Mouse (Mus musculus): ENCODE measurements around the gene Ankdd1a.

GRCm38 (mm10) chr9:65519807-65520504, at the start of gene Ankdd1a:
- TF ChIP-seq CTCF (IDR thresholded peaks at IDR 0.05; ENCODE audit: insufficient read depth, low read length) (no peak), POLR2A (IDR thresholded peaks at IDR 0.05; ENCODE audit: borderline replicate concordance, extremely low read depth, low read depth, low read length) (no peak)

Measured in lung, adult 2 months (tissue).